Mouse (Mus musculus) spleen, embryonic (tissue): Measurements from ENCODE around the gene Ndufa10.

Experiments
- CTCF ChIA-PET: fragments of 350-600 bp; sonication (Branson Sonifier 250); formaldehyde crosslinking; loops from one replicate; lab custom pipeline; 2022; lab: Charles Lee

The Ndufa10 gene

GRCm38 (mm10) chr1:92432098-92432497 is 41.6 kb downstream of the Ndufa10 start:
- CTCF ChIA-PET = no interaction called here

GRCm38 (mm10) chr1:92431420-92431819 is 42.2 kb downstream of the Ndufa10 start:
- CTCF ChIA-PET = no interaction called here

- CTCF ChIA-PET = no interaction called here
Measured at GRCm38 (mm10) chr1:92430991-92431390, 42.7 kb downstream of the Ndufa10 start.

GRCm38 (mm10) chr1:92424714-92425113 is 48.9 kb downstream of the Ndufa10 start:
- CTCF ChIA-PET = no interaction called here

- CTCF ChIA-PET = no interaction called here
Measured at GRCm38 (mm10) chr1:92405131-92405530, 68.5 kb downstream of the Ndufa10 start.

GRCm38 (mm10) chr1:92400556-92400955 is 73.1 kb downstream of the Ndufa10 start:
- CTCF ChIA-PET = no interaction called here

GRCm38 (mm10) chr1:92398601-92399000 is 75.1 kb downstream of the Ndufa10 start:
- CTCF ChIA-PET = no interaction called here

- CTCF ChIA-PET = no interaction called here
Measured at GRCm38 (mm10) chr1:92397511-92398051, 76.1 kb downstream of the Ndufa10 start.

- CTCF ChIA-PET = interaction anchor here (0.6 kb wide), 1 partner anchor 578 kb away, joined by 3 read pairs; no protein-coding TSS in a partner anchor
Measured at GRCm38 (mm10) chr1:92394279-92394678, 79.4 kb downstream of the Ndufa10 start.

- CTCF ChIA-PET = no interaction called here
Measured at GRCm38 (mm10) chr1:92393166-92393565, 80.5 kb downstream of the Ndufa10 start.
